Mouse (Mus musculus): Measurements from ENCODE around the gene Arih1.

Arih1 gene

DNA sequence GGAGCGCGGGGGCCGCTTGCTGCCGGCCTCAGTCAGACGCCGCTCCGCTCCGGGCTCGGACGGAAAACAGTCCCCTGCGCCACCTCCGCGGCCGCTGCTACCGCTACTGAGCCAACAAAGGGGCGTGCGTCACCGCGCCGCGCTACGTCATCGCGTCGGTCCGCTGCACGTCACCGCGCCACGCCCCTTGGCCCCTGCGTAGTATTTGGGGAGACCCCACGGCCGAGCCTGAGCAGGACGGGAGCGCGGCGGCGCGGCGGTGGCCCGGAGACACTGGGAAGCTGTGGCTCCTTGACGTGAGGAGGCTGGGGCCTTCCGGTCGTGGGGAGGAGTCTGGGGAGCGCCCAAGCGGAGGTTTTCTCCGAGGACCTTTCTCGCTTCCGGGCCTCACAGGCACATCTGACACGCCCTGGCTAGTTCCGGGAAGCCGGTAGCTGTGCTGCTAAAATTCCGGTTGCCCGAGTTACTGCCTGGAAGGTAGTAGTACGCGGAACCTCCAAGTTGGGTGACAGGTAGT, at the start of gene Arih1:
Gene Arih1 (minus strand): TSS at position 70 of the 517 bp plus-strand sequence.
- peak; percentile 98 for DNase-seq (ENCODE audit: low read depth, low spot score)

DNA sequence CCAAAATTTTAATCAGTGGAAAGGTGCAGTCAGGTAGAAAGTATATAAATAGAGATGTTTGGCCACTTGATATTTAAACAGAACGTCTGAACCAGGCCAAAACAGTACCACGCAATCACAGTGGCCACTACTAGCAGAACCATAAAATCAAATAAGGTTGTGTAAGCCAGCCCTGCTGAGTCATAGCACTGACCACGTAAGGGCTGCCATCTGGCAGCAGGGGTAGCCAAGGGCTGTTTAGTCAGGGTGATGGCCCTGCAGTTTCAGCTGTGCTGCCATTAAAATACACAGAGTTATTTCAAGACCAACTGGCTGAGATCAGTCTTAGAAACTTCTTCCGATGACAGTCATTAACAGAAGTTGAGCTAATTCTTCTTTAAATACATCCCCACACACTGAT, 47.5 kb upstream of the Arih1 start:
- DNase-seq (ENCODE audit: low read depth, low spot score), result peak; percentile 91

DNA sequence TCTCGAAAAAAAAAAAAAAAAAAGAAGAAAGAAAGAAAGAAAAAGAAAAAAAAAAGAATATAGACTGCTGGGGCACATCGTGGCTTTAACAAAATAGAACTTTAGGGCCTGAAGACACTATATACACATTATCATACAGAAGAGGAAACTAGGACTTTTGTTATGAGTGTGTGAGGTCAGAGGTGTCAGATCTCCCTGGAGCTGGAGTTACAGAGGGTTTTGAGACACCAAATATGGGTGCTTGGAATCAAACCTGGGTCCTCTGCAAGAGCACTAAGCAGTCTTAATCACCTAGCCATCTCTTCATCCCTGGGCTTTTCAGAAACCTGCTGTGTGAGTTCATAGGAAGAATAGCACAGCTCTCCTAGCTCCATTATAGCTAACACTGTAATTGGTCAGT, 47.0 kb upstream of the Arih1 start:
- DNase-seq (ENCODE audit: low read depth, low spot score), result no peak

DNA sequence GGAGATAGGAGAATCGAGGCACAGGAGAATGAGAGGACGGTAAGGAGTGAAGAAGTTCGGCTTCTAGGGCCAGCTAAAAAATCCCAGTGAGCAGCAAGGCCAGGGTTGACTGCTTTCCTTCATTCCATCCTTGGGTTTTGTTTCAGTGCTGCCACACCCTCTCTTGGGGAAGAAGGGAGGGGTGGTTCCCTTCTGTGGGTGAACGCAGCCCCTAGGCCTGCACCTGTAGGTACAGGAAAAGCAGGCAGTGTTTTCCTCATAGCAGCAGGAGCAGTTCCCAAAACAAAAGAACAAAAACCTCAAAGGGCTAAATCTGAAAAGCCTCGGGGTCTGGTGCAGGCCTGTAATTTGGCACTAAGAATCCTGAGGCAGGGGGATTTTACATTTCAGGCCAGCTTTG, 45.2 kb upstream of the Arih1 start:
- DNase-seq (ENCODE audit: low read depth, low spot score), result no peak

DNA sequence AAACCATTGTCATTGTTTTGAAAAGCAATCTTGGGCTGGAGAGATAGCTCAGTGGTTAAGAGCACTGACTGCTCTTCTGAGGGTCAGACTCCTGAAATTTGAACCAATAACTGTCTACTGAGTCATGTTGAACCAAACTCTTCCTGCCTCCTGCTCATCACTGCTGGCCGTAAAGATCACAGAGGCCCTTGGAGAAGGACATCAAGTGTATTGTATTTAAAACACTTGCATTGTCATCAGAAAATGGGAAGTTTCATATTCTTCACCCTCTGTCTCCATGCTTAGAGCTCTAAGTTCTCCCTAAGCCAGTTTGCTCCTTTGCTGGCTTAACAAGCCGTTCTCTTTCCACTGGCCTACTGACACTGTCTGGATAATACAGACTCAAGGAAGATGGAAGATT, 41.9 kb upstream of the Arih1 start:
- no peak for DNase-seq (ENCODE audit: low read depth, low spot score)

DNA sequence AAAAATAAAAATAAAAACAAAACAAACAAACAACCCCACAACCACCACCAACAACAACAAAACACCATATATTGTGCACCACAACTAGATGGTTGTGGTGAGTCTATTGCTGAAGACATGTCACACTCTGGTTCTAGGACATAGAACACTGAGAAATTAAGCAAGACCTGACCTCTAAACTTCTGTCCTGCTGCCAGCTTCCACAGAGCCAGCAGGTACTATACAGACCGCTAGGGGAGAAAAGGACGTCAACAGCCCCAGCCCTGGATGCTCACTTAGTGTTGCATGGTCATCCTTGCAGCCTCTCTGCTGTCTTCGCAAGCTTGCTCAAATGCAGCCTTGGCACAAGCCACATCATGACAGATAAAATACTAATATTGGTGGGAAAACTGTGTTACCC, 41.2 kb upstream of the Arih1 start:
- no peak for DNase-seq (ENCODE audit: low read depth, low spot score)

DNA sequence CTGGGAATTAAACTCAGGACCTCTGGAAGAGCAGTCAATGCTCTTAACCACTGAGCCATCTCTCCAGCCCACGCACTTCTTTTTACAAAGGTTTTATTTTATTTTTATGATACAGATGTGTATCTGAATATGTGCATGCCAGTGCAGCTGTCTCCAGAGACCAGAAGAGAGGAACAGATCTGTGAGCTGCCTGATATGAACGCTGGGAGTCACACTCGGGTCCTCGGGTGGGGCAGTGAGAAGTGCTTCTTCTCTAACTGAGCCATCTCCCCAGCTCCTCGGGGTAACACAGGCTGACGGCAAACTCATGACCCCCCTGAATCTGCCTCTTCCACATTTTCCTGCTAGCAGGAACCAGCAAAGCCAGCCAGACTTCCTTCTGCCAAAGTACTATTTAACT, 40.3 kb upstream of the Arih1 start:
- DNase-seq (ENCODE audit: low read depth, low spot score), result no peak

DNA sequence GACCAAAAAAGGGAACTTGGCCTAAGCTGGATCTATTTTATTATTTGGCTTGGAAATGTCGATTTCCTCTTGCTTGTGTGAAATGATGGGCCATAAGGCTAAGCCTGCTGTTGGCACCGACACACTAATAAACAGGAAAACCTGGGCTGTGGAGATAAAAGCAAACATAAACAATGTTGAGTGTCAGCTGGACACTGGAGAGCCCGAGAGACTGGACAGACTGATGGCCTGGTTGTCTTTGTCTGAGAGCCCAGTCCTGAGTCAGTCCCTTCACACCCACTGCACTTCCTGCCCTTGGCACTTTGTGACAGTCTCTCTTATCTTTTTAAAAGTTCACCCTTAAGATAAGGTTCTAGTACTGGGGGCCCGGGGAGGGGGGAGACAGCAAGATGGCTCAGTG, 36.5 kb upstream of the Arih1 start:
- DNase-seq (ENCODE audit: low read depth, low spot score), result no peak

DNA sequence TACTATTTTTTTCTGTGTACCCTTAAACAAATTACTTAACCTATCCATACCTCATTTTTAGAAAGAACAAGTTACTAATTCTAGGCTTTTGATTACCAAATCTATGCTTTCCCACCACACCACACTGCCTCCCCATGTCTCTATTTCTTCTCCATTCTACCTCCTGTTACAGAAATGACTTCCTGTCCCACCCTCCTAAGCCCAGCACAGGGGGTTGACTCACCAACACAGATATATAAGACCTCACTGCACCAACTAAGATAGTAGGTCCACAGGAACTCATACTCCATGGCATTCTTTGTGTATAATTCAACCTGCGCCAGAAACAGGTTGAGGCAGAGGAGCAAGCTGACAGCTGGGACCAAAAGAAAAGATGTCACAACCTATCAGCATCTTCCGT, 33.0 kb upstream of the Arih1 start:
- DNase-seq (ENCODE audit: low read depth, low spot score), result no peak

DNA sequence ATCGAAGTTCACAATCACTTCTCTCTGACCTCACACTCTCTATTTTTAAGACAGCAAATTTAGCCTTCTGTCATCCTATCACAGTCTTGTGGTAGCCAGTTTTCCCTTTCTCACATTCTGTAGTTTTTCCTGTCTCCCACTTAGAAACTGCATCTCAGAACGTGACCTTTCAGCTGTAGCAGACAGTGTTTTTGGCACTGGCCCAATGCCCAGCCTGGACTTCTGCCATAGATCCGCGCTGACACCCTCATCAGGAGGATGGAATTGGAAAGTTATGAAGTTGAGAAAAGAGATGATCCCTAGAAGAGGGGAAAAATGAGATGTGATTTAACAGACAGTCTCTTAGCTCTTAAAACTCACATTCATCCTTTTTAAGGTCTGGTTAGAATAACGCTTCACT, 32.6 kb upstream of the Arih1 start:
- DNase-seq (ENCODE audit: low read depth, low spot score), result no peak

DNA sequence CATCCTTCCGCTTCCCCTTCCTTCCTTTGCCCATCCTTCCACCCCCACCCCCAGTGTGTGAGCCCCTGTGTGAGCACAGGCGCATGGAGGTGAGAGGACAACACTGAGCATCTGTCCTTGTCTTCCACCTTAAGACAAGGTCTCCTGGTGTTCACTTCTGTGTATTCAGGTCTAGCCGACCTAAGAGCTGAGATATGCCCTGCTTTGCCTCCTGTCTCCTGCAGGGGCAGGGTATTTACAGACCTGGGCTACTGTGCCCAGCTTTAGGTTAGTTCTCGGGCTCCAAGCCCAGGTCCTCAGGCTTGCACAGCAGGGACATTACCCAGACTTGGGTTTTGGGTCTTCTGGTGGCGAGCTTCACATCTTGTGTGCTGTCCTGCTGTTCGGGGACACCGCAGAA, 30.7 kb upstream of the Arih1 start:
- DNase-seq (ENCODE audit: low read depth, low spot score), result no peak

DNA sequence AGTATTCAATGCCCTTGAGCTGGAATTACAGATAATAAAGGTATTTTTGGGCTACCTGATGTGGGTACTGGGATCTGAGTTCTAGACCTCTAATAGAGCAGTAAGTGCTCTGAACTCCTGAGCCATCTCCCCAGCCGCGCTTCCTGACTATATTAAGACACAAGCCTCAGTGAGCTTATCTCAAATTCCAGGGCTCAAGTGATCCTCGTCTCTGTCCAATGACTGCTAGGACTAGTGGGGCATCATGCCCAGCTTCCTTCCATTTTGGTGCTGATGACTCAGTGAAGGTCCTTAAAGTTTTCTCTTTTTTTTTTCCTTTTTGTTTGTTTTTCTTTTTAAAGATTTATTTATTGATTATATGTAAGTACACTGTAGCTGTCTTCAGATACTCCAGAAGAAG, 28.7 kb upstream of the Arih1 start:
- DNase-seq (ENCODE audit: low read depth, low spot score), result no peak

DNA sequence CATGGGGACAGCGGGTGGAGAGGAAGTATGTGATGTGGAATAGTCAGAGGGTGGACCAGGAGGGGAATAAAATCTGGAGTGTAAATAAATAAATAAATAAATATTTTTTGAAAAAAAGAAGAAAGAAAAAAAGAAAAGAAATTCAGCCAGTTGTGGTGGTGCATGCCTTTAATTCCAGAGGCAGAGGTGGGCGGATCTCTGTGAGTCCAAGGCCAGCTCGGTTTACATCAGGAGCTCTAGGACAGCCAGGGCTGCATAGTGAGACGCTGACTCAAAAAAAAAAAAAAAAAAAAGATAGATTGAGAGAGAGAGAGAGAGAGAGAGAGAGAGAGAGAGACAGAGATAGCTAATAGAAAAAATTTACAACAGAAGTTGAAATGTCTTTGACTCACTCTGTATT, 26.0 kb upstream of the Arih1 start:
- no peak for DNase-seq (ENCODE audit: low read depth, low spot score)

DNA sequence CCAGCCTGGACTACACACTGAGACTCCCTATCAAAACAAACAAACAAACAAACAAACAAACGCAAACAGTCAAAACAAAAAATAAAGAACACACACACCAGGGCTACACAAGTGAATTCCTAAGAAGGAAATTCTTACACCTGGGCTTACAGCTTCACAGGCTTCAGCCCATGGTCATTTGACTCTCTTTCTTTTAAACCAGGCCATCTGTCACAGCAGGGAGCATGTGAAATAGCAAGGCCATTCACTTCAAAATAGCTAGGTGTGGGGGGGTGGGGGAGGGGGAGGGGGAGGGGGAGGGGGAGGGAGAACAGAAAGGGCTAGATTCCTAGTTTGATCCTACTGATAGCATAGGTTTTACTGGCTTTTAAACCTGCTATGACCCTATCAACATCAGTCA, 21.7 kb upstream of the Arih1 start:
- no peak for DNase-seq (ENCODE audit: low read depth, low spot score)

DNA sequence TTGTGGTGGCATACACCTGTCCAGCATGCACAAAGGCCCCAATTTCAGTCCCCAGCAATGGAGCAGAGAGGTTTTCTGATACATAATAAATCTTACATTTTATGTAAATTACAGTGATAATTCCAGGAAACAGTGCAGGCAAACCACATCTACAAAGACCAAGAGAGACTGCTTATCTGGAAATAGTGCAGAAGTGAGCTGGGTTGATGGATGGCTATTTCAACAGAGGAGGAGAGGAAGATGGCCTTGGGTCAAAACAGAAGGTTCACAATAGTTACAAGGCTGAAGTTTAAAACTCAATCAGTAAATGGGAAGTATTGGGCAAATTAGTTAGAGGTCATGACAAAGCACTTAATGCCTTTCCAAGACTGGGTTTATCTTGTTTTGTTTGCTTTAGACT, 913 bp upstream of the Arih1 start:
- no peak for DNase-seq (ENCODE audit: low read depth, low spot score)

DNA sequence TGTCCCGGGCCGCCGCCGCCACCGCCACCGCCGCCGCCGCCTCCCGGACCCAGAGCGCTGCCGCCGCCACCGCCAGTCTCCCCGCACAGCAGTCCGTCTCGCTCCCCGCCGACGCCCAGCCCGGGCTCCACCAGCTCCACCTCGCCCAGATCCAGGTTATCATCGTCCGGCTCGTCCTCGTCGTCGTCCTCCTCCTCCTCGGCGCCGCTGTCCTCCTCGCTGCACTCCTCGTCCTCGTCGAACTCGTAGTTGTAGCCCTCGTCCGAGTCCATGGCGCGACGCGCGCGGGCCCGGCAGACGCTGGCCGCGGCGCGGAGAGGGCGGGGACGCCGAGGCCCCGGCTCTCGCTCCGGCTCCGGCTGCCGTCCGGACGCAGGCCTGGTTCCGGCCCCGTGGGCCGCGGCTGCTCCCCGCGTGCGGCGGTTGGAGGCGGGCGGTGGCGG, 321 bp downstream of the Arih1 start:
- no peak for DNase-seq (ENCODE audit: low read depth, low spot score)

DNA sequence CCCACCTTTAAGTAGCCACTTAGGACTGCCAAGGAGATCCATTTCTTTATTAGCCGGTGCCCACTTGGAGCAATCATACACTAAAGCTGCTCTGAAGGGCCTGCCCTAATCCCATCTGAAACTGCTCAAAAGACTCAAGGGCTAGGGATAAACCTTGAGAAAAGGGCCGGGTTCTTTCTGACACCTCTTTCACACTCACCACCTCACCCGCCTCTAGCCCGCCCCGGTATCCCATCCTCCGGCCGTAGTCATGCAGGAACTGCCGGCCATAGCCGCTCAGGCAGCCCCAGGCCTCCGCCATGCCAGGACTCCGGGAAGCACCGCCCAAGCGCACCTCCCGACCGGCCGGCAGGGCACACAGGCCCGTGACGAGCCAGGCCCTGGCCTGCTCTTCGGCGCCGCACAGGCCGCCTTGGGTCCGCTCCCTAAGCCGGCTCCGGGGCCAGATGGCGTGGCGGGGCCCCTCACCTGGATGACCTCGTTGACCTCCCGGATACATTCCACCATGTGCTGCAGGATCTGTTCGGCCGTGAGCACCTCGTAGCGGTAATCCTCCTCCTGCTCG, 825 bp downstream of the Arih1 start:
- peak; percentile 56 for DNase-seq (ENCODE audit: low read depth, low spot score)

DNA sequence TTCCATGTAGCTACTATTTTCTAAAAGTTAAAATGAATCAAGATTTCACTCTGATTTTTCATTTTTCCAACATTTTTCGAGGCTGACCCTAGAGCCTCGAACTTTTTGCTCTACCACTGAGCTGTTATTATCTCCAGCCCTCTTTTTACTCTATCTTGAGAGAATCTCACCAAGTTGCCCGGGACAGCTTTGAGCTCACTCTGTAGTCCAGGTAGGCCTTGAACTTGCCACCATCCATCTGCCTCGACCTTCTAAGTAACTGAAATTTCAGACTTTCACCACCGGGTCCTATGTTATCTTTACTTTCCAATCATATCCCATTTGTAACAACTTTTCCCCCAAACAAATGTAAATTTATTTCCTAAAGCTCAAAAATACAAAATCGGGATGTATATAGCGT, 1.7 kb downstream of the Arih1 start:
- no peak for DNase-seq (ENCODE audit: low read depth, low spot score)

DNA sequence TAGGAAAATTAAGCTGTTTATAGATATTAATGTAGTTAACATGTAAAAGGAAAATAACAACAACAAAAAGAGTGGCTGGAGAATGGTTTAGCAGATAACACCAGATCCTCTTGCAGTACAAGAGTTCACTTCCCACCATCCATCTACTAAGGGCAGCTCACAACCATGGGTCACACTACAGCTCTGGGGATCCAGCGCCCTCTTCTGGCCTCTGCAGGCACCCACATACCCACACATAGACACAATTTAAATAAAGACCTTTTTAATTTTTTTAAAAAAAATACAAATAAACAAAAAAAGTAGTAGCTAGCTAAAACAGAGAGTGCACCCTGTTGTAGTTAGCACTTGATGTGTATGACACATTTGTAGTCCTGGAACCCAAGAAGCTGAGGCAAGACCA, 4.0 kb downstream of the Arih1 start:
- DNase-seq (ENCODE audit: low read depth, low spot score), result no peak

DNA sequence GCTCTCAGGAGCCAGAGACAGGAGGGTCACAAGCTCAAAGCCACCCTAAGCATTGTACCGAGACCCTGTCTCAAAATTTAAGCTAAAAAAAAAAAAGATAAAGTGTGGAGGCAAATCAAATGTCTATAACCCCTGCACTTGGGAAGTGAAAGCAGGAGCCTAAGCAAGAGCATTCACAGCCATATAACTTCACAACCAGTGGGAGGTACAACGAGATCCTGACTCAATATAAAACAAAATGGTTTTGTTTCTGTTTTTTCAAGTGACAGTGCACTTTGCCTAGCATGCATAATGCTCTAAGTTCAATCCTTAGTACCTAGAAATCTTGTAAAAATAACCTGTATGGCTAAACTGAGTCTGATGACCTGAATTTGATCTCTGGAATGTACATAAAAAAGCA, 9.8 kb downstream of the Arih1 start:
- no peak for DNase-seq (ENCODE audit: low read depth, low spot score)

DNA sequence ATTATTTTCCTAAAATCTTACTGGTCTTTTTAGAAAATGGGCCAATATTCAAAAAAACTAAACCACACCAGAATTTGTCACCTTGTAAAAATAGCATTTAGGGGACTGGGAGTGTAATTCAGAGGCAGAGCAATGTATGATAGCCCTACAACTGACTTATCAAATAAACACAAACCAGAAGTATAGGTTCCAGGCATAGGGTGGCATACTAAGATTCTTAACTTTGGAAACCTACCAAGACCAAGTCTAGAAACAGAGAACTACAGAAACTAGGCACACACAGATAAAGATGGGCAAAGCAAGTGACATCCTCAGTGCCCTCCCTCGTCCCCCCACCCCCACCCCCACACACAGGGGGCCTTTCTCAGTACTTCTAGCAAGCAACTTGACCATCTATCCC, 11.6 kb downstream of the Arih1 start:
- no peak for DNase-seq (ENCODE audit: low read depth, low spot score)

DNA sequence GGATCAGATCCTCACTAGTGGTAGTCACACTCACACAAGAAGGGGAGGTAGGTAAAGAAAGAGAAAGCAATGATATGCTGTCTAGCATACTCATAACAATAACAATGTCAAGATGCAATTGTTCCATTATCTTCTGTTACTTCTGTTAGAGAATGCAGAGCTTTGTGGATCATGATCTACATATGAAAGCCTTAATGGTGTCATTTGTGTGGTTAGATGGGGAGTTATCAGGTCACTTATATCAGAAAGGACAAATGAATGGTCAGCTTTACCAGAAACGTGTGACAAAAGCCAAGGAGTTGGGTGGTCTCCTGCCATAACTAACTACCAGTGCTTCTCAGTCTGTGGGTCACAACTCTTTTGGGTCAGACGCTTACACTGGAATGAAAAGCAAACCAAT, 13.2 kb downstream of the Arih1 start:
- no peak for DNase-seq (ENCODE audit: low read depth, low spot score)

DNA sequence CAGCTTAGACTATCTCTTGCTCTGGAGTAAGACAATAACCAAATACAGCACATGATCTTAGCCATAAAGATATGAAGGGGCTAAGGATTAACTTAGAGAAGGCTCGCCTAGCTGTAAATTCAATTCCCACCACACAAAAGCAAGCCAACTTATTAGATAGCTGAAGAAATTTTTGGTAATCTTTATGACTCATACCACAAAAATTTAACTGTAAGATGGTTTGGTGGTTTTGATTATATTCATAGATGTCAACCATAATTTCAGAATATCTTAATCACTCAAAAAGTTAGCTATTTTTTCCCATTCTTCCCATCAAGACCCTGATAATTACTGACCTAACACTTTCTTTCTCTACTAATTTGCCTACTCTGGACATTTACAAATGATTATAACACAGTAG, 17.0 kb downstream of the Arih1 start:
- DNase-seq (ENCODE audit: low read depth, low spot score), result no peak

DNA sequence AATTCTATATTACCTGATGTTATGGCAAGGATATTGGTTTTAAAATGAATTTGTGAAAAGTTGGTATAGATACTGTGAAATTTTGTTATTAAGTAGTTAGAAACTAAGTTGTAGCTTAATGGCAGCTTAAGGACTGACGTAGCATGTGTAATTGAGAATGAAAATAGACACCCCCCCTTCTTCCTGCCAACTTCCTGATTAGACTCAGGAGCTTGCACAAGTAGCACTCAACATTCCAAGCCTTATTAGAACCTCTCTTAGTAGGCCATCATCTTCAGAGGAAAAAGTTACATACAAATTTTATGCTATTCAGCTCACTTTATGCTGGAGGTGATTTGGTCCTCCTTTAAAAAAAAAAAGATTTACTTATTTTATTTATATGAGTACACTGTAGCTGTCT, 22.1 kb downstream of the Arih1 start:
- peak; percentile 50 for DNase-seq (ENCODE audit: low read depth, low spot score)
